Mouse (Mus musculus) lung, embryonic 16.5 days (tissue): ENCODE measurements around the gene Traf4. TPM values are rescaled to one million over a fixed set of nuclear protein-coding genes. Genes with fewer than 3 reads are reported as not detected.
A peak's percentile ranks its signal among the peaks of the same experiment; 100 is the strongest.

Experiments used
- ATAC-seq: fragments of 200-750 bp; cut with Nextera tagmentation; 2 replicates; pipeline ENCODE4 v1.8.0; 2017; ENCODE audit warnings: low read depth, mild to moderate bottlenecking, moderate library complexity
- H3K27ac ChIP-seq: fragments of 300-500 bp; sonication (generic); 2 replicates; pipeline ENCODE4 v1.5.1; 2014; ENCODE audit warnings: mild to moderate bottlenecking, control low read depth, low read length
- H3K27me3 ChIP-seq: fragments of 300-500 bp; sonication (generic); 2 replicates; pipeline ENCODE4 v1.6.1; 2014; ENCODE audit warnings: low read depth, low read length, mixed read lengths; ENCODE audit not compliant: control insufficient read depth, insufficient read depth
- H3K36me3 ChIP-seq: fragments of 300-500 bp; sonication (generic); 2 replicates; pipeline ENCODE4 v1.6.1; 2014; ENCODE audit warnings: low read length; ENCODE audit not compliant: control insufficient read depth, insufficient read depth
- H3K4me1 ChIP-seq: fragments of 300-500 bp; sonication (generic); replicated peaks from 2 replicates; pipeline ENCODE4 v1.6.1; 2014; ENCODE audit warnings: low read length, mixed read lengths; ENCODE audit not compliant: control insufficient read depth, insufficient read depth
- H3K4me2 ChIP-seq: fragments of 300-500 bp; sonication (generic); 2 replicates; pipeline ENCODE4 v1.6.1; 2014; ENCODE audit warnings: low read depth, low read length, control low read depth
- H3K4me3 ChIP-seq: fragments of 300-500 bp; sonication (generic); 2 replicates; pipeline ENCODE4 v1.5.1; 2014; ENCODE audit warnings: mild to moderate bottlenecking, low read length, control low read depth
- H3K9ac ChIP-seq: fragments of 300-500 bp; sonication (generic); 2 replicates; pipeline ENCODE4 v1.6.1; 2014; ENCODE audit warnings: low read length, control low read depth
- H3K9me3 ChIP-seq: fragments of 300-500 bp; sonication (generic); 2 replicates; pipeline ENCODE4 v1.6.1; 2016; ENCODE audit warnings: low read length; ENCODE audit not compliant: control insufficient read depth
- WGBS: fragments of 180-500 bp; shearing (Covaris S2); extraction: QIAGEN DNeasy Blood & Tissue Kit; methylation state at CpG from one replicate; pipeline ENCODE4 v1.1.7; 2014; 5-methylcytosine and 5-hydroxymethylcytosine counted together
- polyA plus RNA-seq: library from polyadenylated mRNA; unstranded; fragments of >200 nt; fragmentation: Nextera tagmentation; extraction: Ambion mirVana; gene quantifications from 2 replicates; pipeline ENCODE4 v1.2.1, GENCODE M21; 2015

The Traf4 gene
- 84.2 and 96.3 TPM in 2 replicates for polyA plus RNA-seq

DNA sequence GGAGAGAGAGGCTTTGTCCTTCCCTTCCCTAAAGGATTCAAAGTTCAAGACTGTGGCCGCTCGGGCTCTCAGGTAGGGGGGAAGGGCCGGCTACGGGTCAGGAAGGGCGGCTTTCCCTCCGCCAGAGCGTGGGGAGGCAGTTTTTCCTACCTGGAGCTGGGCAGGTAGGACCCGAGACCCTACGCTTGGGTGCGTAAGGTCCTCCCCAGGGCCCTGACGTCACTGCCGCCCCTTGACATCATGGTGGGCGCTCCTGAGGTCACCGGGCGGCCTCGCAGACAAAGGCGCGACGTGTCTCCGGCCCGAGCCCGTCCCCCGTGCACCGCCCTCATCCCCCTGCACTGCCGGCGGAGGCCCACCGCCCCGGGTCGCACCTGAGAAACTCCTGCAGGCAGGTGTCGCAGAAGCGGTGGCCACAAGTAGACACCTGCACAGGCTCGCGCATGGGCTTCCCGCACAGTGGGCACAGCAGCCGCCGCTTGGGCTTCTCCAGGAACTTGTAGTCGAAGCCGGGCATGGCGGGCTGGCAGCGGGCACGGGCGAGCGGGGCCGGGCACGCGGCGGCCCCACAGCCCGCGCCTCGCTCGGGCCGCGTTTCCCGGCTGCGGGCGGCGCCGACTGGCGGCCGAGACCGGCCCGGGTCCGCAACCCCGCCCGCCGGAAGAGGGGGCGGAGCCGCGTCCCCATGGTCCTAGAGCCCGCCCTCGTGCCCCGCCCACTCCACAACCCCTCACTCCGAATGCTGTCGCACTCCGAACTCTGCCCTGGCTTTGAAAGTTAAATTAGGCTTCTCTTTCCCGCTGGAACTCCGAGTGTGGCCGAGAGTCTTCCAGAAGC lies at the start of gene Traf4:
Gene Traf4, minus strand, starts transcription at position 666 of the 837 bp plus-strand sequence.
- peak; percentile 86 for ATAC-seq
- under 1% methylated on average over 66 of the region's 78 CpGs for WGBS
- no peaks in the 10 kb centered on the region for H3K27me3 ChIP-seq
- H3K27ac ChIP-seq = peak within 1 kb of the TSS; percentile 99
- H3K4me2 ChIP-seq = peak within 1 kb of the TSS; percentile 88
- H3K4me3 ChIP-seq = peak within 1 kb of the TSS; percentile 88
- H3K9me3 ChIP-seq = no peaks in the 10 kb centered on the region
- peaks cover 36% of the 10 kb centered on the region for H3K4me1 ChIP-seq
- peaks cover 17% of the 10 kb centered on the region for H3K36me3 ChIP-seq
- peak within 1 kb of the TSS; percentile 92 for H3K9ac ChIP-seq

DNA sequence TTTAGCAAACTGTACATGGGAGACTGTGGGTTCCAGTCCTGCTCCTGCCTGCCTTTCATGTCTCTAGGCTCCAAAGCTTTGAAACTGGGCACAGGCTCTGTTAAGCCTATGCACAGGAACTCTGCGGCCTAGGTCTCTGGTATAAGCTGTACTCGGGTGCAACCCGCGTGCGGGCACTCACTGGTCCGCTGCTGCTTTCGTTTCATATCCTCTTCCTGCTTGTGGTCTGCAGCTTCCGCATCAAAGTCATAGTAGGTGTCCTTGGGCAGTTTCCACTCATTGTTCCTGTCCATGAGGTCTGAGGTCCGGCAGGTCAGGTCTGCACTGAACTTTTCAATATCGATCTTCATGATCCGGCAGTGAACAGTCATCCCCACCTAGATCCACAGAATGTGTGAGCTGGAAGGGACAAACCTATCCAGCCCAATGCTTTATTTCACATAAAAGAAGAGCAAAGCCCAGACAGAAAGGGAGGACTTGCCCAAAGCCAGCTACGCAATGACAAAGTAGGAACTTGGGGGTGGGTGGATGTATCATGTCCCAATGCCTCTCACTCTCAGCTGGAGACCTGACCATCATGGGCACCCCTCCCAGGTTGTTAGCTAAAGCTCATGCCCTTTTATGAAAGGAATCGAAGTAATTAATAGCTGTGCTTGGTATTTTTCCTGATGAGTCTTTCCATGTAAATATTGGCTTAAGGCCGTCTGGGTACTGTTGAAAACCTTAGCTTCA lies 47.9 kb upstream of the Traf4 start:
- H3K4me2 ChIP-seq = no peak overlapping the region
- ATAC-seq = no peak
- H3K36me3 ChIP-seq = peaks cover 59% of the 10 kb centered on the region
- H3K4me1 ChIP-seq = no peaks in the 10 kb centered on the region
- no peaks in the 10 kb centered on the region for H3K9me3 ChIP-seq
- H3K27ac ChIP-seq = no peak overlapping the region
- H3K27me3 ChIP-seq = no peaks in the 10 kb centered on the region
- no peak overlapping the region for H3K4me3 ChIP-seq
- 82% methylated on average over 14 of the region's 14 CpGs for WGBS
- no peak overlapping the region for H3K9ac ChIP-seq

DNA sequence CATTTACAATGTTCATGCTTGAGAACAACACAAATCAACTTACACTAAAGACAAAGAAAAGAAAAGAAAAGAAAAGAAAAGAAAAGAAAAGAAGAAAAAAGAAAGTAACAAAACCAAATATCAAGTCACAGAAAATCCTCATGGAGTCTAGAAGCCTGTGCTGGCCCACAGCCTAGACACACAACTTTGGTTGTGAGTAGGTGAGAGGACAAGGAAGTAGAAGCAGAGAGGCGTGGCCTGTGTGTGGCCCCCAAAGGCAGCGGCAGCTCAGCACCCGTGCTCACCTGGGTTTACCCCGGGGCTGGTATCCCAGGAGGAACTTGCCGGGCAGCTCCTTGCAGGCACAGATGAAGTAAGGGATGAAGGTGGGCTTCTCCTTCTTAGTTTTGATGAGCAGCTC lies 46.1 kb upstream of the Traf4 start:
- Histone ChIP-seq H3K27me3 (no peaks in the 10 kb centered on the region), H3K4me1 (no peaks in the 10 kb centered on the region), H3K4me2 (no peak overlapping the region), H3K9ac (no peak overlapping the region), H3K27ac (no peak overlapping the region), H3K36me3 (peaks cover 64% of the 10 kb centered on the region), H3K9me3 (no peaks in the 10 kb centered on the region), H3K4me3 (no peak overlapping the region)
- 80% methylated on average over 5 of the region's 5 CpGs for WGBS
- ATAC-seq = no peak

DNA sequence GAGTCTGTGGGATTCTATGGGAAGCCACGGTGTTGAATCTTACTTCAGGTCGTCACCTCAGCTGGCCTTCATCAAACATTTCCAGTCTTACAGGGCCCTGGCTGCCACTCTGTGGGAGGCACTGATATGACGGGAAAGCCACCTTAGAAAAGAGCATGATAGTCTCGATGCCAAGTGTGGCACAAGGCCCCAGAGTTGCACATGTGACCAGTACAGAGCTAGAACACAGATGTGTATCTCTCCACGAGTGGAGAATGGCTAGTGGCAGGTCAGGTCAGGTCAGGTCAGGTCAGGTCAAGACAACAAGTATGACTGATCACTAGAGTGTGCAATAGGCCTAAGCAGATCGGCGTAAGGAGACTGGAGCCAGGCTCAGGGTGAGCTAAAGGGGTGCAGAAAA lies 45.2 kb upstream of the Traf4 start:
- H3K4me2 ChIP-seq = no peak overlapping the region
- no peak overlapping the region for H3K4me3 ChIP-seq
- peaks cover 64% of the 10 kb centered on the region for H3K36me3 ChIP-seq
- ATAC-seq = no peak
- H3K9ac ChIP-seq = no peak overlapping the region
- no peaks in the 10 kb centered on the region for H3K27me3 ChIP-seq
- no peak overlapping the region for H3K27ac ChIP-seq
- 49% methylated on average over 7 of the region's 7 CpGs for WGBS
- H3K4me1 ChIP-seq = no peaks in the 10 kb centered on the region
- H3K9me3 ChIP-seq = no peaks in the 10 kb centered on the region

DNA sequence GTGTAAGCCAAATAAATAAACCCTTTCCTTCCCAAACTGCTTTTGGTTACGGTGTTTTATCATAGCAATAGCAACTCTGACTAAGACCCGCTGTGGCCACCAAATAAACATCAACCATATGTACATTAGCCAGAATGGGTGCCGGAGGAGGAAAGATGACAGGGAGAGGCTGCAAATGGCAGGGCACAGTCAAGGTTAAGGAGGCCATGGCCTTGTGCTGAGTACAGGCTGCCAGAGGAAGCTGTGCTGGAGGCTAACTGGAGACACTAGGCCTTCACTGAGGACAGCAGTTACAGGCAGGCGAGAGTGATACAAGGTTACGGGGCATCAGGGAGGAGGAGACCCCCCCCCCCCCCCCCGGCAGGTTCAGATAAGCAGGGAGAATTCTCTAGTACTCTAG lies 44.5 kb upstream of the Traf4 start:
- no peak for ATAC-seq
- Histone ChIP-seq H3K36me3 (peaks cover 61% of the 10 kb centered on the region), H3K4me1 (no peaks in the 10 kb centered on the region), H3K9ac (no peak overlapping the region), H3K9me3 (no peaks in the 10 kb centered on the region), H3K4me3 (no peak overlapping the region), H3K4me2 (no peak overlapping the region), H3K27me3 (no peaks in the 10 kb centered on the region), H3K27ac (no peak overlapping the region)
- 74% methylated on average over 6 of the region's 6 CpGs for WGBS

DNA sequence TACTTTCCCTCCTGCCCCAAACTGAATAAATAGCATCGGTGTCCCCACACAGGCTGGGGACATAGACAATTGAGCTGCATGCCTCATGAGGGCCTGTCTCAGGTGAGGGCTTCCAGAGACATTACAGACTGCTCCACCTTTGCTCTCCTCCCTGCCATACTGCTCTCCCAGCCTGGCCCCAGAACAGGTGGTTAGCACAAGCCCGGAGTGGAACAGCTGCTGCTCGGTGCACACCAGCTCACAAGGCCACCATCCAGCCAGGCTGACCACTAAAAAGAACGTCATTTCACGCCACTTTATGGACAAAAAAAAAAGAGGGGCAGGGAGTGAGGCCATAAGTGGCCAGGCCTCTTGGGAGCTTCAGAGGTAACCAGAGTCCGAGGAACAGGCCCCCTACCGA lies 41.8 kb upstream of the Traf4 start:
- WGBS = 87% methylated on average over 7 of the region's 7 CpGs
- peaks cover 49% of the 10 kb centered on the region for H3K36me3 ChIP-seq
- H3K4me2 ChIP-seq = no peak overlapping the region
- H3K9me3 ChIP-seq = no peaks in the 10 kb centered on the region
- no peak overlapping the region for H3K27ac ChIP-seq
- no peak overlapping the region for H3K9ac ChIP-seq
- no peak overlapping the region for H3K4me3 ChIP-seq
- ATAC-seq = no peak
- H3K4me1 ChIP-seq = no peaks in the 10 kb centered on the region
- no peaks in the 10 kb centered on the region for H3K27me3 ChIP-seq

DNA sequence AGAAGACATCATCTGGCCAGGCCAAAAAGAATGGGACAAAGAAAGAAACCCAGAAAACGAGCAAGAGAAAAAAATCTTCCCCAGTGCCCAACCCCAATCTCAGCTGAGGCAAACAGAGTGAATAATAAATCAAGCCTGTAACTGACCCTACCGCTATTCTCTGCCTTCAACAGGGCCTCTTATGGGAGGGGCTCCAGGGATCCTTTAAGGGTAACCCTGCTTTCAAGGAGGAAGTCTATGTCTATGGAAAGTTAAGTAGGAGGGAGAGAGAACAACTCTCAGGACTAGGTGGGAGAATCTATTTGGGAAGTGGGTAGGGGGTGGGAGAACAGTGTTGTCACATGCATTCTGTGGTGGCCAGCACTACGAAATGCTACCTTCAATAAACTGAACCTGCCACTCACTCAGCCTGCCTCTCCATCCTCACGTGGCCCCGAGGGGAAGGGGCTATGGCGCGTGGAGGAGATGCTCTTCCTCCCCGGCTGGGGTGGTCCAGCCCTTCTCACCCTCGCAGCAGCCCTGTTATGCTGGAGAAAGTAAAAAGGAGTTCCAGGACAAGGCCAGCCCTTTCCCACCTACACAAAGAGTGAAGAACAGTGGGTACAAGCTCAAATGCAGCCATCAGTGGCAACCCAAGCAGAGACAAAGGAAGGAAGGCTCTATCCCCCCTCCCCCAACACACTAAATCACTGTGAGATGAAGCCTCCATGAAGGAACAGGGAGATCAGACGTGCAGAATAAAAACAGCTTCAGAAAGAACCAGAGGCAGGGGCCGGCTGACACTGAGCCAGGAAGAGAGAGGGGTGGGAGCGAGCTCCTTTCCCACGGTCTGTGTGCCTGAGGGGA lies 40.2 kb upstream of the Traf4 start:
- H3K36me3 ChIP-seq = peaks cover 41% of the 10 kb centered on the region
- no peak overlapping the region for H3K9ac ChIP-seq
- no peak overlapping the region for H3K4me2 ChIP-seq
- no peak overlapping the region for H3K27ac ChIP-seq
- no peak for ATAC-seq
- H3K4me1 ChIP-seq = no peaks in the 10 kb centered on the region
- H3K4me3 ChIP-seq = no peak overlapping the region
- WGBS = 68% methylated on average over 13 of the region's 13 CpGs
- H3K9me3 ChIP-seq = no peaks in the 10 kb centered on the region
- H3K27me3 ChIP-seq = no peaks in the 10 kb centered on the region

DNA sequence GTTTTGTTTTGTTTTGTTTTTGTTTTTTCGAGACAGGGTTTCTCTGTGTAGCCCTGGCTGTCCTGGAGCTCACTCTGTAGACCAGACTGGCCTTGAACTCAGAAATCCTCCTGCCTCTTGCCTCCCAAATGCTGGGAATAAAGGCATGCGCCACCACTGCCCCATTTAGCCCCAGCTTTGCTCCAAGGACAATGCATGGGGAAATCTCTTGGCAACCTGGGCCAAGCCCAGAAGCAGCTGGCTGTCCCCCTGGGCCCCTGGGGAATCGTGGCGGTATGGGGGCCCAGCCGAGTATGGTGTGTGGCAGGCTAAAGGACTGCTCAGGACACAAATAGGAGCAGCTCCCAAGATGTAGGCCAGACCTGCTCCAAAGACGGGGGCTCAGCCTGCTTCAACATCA lies 38.9 kb upstream of the Traf4 start:
- H3K9ac ChIP-seq = no peak overlapping the region
- peaks cover 36% of the 10 kb centered on the region for H3K36me3 ChIP-seq
- no peak for ATAC-seq
- no peak overlapping the region for H3K4me2 ChIP-seq
- no peaks in the 10 kb centered on the region for H3K27me3 ChIP-seq
- H3K4me1 ChIP-seq = no peaks in the 10 kb centered on the region
- H3K9me3 ChIP-seq = no peaks in the 10 kb centered on the region
- no peak overlapping the region for H3K27ac ChIP-seq
- no peak overlapping the region for H3K4me3 ChIP-seq
- WGBS = 74% methylated on average over 6 of the region's 6 CpGs

DNA sequence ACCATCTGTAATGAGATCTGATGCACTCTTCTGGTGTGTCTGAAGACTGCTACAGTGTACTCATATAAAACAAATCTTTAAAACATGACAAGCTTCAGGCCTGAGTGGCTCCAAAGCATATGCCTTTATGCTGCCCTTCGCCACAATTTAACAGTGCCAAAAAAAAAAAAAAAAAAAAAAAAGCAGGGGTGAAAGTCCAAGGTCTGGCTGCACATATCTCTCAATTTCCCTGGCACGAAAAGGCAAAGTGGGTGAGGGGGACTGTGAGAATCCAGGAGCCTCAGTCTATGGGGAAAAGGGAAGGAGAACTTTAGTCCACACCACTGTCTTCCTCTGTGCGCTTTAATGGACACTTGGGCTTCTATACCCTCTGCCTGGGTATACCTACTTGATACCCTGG lies 37.0 kb upstream of the Traf4 start:
- no peaks in the 10 kb centered on the region for H3K27me3 ChIP-seq
- H3K4me3 ChIP-seq = no peak overlapping the region
- H3K4me1 ChIP-seq = no peaks in the 10 kb centered on the region
- H3K4me2 ChIP-seq = no peak overlapping the region
- no peak overlapping the region for H3K27ac ChIP-seq
- no peaks in the 10 kb centered on the region for H3K9me3 ChIP-seq
- no peak for ATAC-seq
- WGBS = 84% methylated on average over 3 of the region's 3 CpGs
- H3K36me3 ChIP-seq = peaks cover 19% of the 10 kb centered on the region
- no peak overlapping the region for H3K9ac ChIP-seq
